Mouse (Mus musculus) kidney, postnatal 14 days (tissue): ENCODE measurements around the gene Myzap.
"Not testable (repeated sequence)": the region's sequence is repeated elsewhere in the genome, so short reads cannot be mapped to it uniquely, and the experiment has no call there.

Experiments
- DNase-seq: peaks from one replicate; pipeline ENCODE4 v3.0.0; 2022; ENCODE audit warnings: mixed read lengths

Gene Myzap

DNA sequence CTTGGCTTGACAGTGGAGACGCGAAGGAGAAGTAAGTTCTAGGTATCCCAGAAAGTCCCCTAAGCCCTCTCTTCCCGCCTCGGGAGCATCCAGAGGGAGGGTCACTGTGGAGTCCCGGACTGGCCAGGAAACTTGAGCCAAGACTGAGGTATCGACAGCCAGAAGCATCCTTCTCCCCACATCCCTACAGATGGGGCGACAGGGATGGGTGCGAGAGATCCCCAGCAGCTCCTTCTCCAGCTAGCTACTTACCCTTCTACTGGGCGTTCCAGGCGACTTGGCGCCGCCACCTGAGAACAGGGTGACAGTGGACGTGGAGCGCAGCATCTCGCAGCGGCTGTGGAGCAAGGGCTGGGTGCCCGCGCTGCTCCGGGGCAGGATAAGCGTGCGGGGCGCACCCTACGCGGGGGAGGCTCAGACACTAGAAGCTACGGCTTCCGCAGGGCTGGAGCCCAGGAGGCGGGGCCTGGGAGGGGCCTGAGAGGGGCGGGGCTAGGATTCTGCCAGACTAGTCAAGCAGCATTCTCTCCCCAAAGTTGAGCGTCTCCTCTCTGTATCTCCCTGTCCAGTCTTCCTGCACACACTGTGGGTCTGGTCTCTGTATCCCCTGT lies at the start of gene Myzap:
Gene Myzap, minus strand, starts transcription at position 423 of the 611 bp plus-strand sequence.
- peak; percentile 93 for DNase-seq

- peak; percentile 52 for DNase-seq
These were observed 48.3 kb upstream of the Myzap start for GRCm38 (mm10) chr9:71640361-71640927.

DNA sequence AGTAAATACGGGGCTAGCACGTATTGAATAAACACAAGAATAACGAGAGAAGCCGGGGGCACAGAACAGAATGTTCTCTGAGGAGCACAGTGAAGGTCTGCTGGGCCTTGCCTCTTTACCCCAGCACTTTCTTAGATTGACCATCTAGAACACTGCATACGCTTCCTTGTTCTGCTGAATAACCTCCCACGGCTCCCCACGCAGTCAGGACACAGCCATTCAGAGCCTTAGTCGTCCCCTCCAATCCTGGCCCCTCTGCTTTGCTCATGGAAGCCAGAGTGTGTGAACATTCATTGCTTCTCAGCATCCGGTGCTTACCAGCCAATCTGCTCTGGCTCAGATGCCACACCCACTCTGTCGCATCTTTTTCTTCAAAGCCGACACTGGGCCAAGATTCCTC lies 46.0 kb upstream of the Myzap start:
- DNase-seq = no peak

- DNase-seq = no peak
These were observed 44.7 kb upstream of the Myzap start for GRCm38 (mm10) chr9:71636854-71637253.

DNA sequence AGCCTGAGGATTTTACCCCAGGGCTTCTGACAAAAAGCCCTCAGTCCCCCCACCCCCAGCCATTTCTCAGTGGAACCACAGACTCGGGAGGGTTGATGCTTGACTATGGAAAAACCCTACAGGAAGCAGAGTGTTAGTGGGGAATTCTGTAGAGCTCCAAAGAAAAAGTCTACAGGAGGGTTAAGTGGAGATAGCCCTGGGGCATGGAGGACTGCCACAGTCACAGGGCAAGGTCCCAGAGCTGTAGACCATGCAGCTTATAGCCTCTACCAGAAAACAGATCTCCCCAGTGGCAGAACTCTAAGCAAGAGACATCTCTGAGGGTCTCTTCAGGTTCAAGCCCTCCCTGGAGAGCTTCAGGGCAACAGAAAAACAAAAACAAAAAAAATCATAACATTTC lies 43.5 kb upstream of the Myzap start:
- DNase-seq = peak; percentile 49

DNA sequence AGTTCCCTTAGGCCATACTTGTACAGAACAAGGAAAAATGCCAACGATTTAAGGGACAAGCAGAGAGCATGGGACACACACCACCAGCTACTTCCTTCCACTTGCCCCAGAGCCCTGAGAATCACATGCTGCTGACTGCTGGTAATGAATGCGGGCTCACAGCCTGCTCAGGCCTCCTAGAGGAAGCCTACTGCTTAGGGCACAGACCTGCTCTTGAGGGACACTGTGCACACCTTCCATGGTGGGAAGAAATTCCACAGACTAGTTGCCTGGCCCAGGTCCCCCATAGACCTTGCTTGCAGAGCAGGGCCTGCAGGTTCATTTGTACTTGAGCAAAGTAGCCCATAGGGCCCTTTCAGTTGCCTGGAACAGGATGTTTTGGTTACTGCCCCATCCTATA lies 42.8 kb upstream of the Myzap start:
- peak; percentile 72 for DNase-seq

- DNase-seq = no peak
These were observed 36.8 kb upstream of the Myzap start for GRCm38 (mm10) chr9:71628921-71629320.

- no peak for DNase-seq
These were observed 36.1 kb upstream of the Myzap start for GRCm38 (mm10) chr9:71628286-71628685.

DNA sequence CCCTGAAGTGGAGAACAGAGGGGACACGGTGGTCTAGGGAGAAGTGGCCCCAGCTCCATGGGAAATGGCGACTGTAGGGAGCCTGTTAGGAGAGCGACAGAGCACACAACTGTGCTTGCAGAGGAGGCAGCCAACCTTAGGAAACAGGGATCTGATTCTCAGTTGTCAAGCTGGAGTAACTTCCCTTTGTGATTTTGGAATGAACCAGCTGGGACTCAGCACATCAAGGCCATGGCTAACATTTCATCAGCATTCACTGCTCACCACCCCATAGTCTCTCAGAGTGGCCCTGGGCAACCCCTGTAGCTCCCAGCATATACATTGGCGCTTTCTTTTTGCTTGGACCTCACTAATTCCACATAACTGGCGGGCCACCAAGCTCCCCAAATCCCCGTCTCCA lies 33.8 kb upstream of the Myzap start:
- DNase-seq = no peak

DNA sequence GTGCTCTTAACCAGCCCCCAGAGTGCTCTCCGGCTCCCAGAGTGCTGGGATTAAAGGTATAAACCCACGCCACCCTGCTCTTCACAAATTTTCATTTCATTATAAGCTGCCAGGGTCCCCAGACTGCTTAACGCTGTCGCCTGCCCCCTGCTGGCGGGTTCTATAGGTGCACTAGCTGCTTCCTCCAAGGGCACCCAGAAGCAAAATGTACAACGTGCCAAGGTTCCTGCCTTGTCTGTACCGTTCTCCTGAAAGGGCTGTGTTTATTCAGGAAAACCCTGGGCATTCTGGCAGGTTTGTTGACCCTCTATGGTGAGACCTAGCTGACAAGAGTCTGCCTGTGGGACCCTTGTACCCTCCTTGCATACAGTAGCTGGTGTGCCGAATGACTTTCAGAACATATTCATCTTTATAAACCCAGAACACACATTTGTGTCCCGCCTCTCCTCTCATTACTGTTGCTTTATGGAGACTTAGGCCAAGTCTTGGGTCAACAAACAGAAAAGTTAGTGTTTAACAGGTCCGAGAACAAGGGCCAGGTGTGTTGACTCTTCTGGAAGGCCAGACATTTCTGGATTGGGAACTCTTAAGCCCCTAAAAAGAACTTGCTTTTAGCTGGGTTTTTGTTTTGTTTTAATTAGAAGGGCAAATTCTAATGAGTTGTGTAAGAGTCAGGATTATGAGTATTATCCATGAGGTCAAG lies 32.8 kb upstream of the Myzap start:
- DNase-seq = peak; percentile 83

- DNase-seq = peak; percentile 72
These were observed 31.9 kb upstream of the Myzap start for GRCm38 (mm10) chr9:71623871-71624569.

- no peak for DNase-seq
These were observed 30.4 kb upstream of the Myzap start for GRCm38 (mm10) chr9:71622593-71622992.

- DNase-seq = no peak
These were observed 29.8 kb upstream of the Myzap start for GRCm38 (mm10) chr9:71621968-71622367.

DNA sequence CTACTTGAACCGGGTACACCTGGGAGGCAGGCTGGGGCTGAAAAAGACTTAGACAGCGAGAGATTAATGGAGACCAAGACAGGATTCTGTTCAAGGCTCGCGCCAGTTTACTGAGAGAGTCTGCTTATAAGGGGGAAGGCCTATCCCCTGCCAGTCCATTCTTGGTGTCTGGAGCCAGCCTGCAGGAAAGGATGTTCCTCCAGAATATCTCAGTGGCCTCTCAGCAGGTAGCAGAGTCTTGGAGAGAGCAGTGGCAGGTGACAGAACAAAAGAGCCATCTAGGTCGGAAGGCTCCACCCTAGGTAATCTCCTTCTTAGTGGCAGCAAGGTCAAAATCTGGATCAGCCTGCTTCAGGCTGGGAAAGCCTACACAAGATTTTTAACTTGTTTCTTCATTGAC lies 28.0 kb upstream of the Myzap start:
- DNase-seq = not testable (repeated sequence)

GRCm38 (mm10) chr9:71617363-71617762 lies 25.2 kb upstream of the Myzap start:
- DNase-seq = peak; percentile 58

GRCm38 (mm10) chr9:71616185-71616584 lies 24.0 kb upstream of the Myzap start:
- DNase-seq = peak; percentile 88

- peak; percentile 56 for DNase-seq
These were observed 22.5 kb upstream of the Myzap start for GRCm38 (mm10) chr9:71614643-71615042.

GRCm38 (mm10) chr9:71612981-71613380 lies 20.8 kb upstream of the Myzap start:
- DNase-seq = no peak

DNA sequence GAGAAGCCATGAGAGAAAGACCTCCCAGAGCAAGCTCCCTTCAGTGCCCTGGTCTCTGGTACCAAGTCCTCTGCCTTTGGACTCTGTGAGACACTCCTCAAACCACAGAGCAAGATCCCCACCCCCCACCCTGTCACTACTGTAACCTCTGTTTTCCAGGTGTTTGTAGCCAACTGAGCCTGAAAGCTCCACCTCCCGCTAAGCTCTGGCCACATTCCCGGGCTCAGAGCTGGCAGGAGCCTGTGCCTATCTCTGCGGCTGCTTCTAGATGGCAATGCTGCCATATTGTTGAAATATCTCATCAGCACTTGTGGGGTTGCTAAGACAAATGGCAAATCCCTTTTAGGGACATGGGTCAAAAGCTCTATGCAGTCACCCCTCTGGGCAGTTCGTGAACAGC lies 19.7 kb upstream of the Myzap start:
- DNase-seq = no peak

DNA sequence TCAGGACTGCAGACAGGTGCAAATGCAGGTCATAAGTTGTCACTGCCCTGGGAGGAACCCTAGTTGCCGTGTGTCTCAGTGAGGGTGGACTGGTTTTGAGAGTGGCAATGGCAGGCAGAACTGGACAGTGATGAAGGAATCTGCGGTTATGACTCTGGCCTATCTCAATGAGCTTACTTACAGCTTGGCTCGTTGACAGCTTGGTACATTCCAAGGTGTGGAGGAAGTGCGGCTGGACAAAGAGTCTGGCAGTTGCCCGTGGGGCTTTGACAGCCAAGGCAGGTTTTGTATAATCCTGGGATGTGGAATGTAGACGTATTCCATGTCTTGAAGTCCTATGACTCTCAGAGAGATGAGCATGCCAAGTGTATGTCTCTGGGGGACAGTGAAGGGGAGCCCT lies 16.9 kb upstream of the Myzap start:
- DNase-seq = no peak

GRCm38 (mm10) chr9:71606296-71607057 lies 14.3 kb upstream of the Myzap start:
- DNase-seq = no peak

DNA sequence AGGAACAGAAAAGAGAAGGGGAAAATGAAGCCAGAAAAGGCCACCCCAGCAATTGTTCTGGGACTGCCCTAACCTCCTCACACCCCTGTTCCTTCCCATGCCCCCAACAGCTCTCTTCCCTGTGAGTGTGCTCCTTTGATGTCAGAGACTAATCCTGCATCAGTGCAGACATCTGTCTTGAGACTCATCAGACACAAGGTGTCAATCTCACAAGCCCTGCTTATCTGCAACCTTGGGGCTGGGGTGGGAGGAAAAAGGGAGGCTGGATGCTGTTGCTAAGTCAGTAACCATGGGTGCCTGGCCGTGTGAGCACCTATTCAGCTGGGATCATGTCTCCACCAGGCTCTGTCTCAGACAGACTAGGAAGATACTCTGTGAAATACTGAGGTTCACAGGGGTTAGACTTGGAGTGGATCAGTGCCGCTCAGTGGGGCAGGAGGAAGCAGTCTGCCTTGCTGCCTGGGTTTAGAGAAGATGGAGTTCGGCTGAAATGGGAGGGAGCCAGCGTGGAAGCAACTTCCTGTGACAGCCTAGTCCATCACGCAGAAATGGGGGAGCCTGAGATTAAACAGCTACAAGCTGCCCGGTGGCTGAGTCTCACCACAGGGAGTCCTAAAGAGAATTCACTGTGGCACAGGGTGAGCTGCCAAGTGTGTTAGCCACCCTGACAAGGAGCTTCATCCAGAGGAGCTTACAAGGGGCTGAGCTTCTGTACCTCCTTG lies 12.9 kb upstream of the Myzap start:
- DNase-seq = no peak
